Mouse (Mus musculus) embryonic stem cell, embryonic (primary cell): ENCODE results near the gene Oit1.

Experiments used
- CTCF ChIA-PET, 4 experiments: fragments of 300-600 bp in 2 of 4; fragments of 350-600 bp in 2 of 4; sonication (Branson Sonifier 250); formaldehyde crosslinking; loops; one replicate each; lab custom pipeline; 2022; ENCODE audit warnings: inconsistent platforms in 2 of 4; lab: Charles Lee
- POLR2A ChIA-PET, 4 experiments: fragments of 300-600 bp in 2 of 4; fragments of 350-600 bp in 2 of 4; sonication (Branson Sonifier 250); formaldehyde crosslinking; loops; one replicate each; lab custom pipeline; 2022; ENCODE audit warnings: antibody characterized with exemption in 4 of 4, inconsistent platforms in 1 of 4; lab: Charles Lee

The Oit1 gene

DNA sequence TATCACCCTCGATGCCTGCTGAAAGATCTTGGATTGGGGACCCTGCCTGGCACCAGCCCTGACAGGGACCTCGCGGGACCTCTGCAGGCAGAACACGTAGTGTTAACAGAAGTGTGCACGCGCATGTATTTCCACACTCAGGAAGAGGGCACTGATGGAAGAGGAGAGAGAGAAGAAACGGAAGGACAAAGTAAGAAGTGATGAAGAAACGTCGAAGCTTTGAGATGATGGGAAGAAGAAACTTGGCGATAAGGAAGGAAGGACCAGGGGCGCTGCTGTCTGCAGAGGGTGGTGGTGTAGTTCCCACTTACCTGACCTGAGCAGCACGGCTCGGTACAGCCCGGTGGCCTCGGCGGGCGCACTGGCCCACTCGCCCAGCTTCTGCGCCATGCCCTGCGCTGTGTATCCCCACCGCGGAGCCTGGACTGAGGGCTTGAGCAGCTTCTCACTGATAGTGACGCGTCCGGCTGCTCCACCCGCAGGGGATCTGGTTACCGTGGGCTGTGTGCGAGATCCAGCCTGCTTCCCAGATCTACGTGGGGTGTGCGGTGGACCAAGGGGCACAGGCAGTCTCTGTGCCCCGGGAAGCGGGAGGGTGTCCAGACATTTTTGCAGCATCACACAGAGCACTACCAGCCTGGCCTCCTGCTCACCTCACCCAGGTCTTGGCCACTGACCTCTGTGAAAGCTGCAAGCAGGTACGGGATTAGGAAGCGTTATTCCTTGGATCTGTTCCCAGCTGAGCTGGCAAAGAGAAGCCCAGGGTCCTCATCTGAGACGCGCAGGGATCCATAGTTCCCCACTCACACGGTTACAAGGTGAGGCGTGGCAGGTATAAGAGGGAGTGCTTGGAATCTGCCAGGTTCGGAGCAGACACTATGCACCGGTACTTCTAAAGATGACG lies 61.1 kb downstream of the Oit1 start, which contains the start of gene Fam107a:
Gene Fam107a (minus strand): TSS at position 830 of the 904 bp plus-strand sequence.
- ChIA-PET POLR2A (interaction anchor here in 2 of 4 experiments (0.7 to 2.0 kb wide), 5 partner anchors 11 to 154 kb away, joined by 3 to 7 read pairs (median 5); no protein-coding TSS in a partner anchor), CTCF (interaction anchor here (1.0 to 2.6 kb wide), 6 partner anchors 17 to 97 kb away, joined by 3 to 25 read pairs (median 7); no protein-coding TSS in a partner anchor)

GRCm38 (mm10) chr14:8316366-8317193 lies 62.0 kb downstream of the Oit1 start:
- POLR2A ChIA-PET: interaction anchor here in 3 of 4 experiments (0.6 to 2.0 kb wide), 12 partner anchors 10 to 362 kb away, joined by 3 to 7 read pairs (median 4); no protein-coding TSS in a partner anchor
- CTCF ChIA-PET: interaction anchor here (0.5 to 2.6 kb wide), 14 partner anchors 16 to 516 kb away, joined by 3 to 25 read pairs (median 6); partner anchors contain the start of gene Kctd6 (in 1 of the 4)

GRCm38 (mm10) chr14:8315169-8315568 lies 63.4 kb downstream of the Oit1 start:
- POLR2A ChIA-PET: interaction anchor here in 1 of 4 experiments (1.1 to 1.4 kb wide), 2 partner anchors 72 to 99 kb away, joined by 3 read pairs; no protein-coding TSS in a partner anchor
- CTCF ChIA-PET: interaction anchor here (0.6 to 2.1 kb wide), 10 partner anchors 15 to 514 kb away, joined by 3 to 25 read pairs (median 4); no protein-coding TSS in a partner anchor

DNA sequence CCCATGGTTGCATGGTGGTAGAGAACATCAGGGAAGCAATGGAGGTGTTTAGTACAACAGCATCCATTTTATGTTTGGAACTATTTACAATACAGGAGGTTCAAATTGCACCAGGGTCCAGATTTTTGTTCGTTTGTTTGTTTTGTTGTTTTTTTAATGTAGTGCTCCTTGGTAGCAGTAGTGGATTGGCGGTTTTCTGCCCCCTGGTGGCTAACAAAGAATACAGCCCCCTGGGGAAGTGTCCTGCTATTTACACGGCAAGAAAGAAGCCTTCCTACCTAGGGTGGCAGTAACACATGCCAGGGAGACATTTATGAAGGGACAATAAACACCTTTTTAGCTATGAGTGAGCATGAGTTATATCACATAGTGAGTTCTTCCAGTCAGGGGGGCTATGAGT lies 64.0 kb downstream of the Oit1 start:
- ChIA-PET CTCF (interaction anchor here (0.7 to 2.1 kb wide), 10 partner anchors 9 to 217 kb away, joined by 3 to 9 read pairs (median 4); no protein-coding TSS in a partner anchor), POLR2A (interaction anchor here in 3 of 4 experiments (0.6 to 1.4 kb wide), 5 partner anchors 10 to 151 kb away, joined by 3 to 4 read pairs (median 3); no protein-coding TSS in a partner anchor)

DNA sequence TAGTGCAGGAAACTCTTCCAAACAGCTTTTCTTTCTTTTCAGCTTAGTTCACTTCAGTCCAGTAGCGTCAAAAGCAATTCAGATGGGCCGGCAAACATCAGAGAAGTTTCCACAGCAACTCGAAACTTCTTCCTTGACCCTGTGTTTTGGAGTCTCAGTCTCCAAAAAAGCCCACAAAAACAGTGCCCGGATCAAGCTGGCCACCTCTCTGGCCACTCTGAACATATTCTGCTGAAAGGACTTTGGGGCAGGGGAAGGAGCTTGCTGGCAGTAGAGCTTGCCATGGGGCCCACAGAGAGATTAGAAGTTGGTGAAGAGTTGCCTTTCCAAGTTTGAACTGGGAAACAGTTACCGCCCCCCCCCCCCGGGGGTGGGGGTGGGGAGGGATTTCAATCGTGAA lies 64.7 kb downstream of the Oit1 start:
- CTCF ChIA-PET: interaction anchor here in 3 of 4 experiments (0.6 to 2.1 kb wide), 17 partner anchors 9 to 451 kb away, joined by 3 to 9 read pairs (median 3); no protein-coding TSS in a partner anchor
- POLR2A ChIA-PET: interaction anchor here in 2 of 4 experiments (0.6 to 1.2 kb wide), 3 partner anchors 10 to 14 kb away, joined by 3 to 4 read pairs (median 3); no protein-coding TSS in a partner anchor

DNA sequence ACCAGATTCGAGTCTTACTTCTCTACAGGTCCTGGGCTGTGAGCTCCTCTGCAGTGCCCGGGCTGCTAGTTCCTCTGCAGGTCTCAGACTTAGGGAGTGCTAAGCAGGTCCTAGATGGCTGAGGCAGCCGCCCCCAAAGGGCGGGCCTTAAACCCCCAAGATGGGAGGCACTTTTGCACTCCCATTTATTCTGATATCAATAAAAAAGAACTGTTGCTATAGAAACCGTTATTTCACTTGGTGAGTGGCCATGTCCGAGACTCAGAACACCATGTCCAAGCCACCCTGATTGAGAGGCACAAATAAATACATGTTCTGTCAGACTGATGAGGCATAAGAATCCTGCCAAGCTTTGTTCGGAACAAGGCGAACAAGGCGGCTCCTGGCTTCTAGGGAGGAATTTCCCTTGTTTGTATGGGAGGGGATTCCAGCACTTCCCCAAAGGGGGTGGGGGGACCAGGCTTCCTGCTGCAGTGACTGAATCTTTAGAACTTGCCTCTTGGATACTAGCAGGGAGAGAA lies 68.9 kb downstream of the Oit1 start:
- ChIA-PET CTCF (interaction anchor here in 3 of 4 experiments (0.8 to 3.1 kb wide), 3 partner anchors 9 to 10 kb away, joined by 3 to 20 read pairs (median 10); no protein-coding TSS in a partner anchor), POLR2A (interaction anchor here in 2 of 4 experiments (1.5 to 2.2 kb wide), 3 partner anchors 10 to 37 kb away, joined by 3 to 6 read pairs (median 6); no protein-coding TSS in a partner anchor)

GRCm38 (mm10) chr14:8308650-8309049 lies 69.9 kb downstream of the Oit1 start:
- ChIA-PET POLR2A (interaction anchor here in 2 of 4 experiments (1.5 to 2.2 kb wide), 3 partner anchors 9 to 38 kb away, joined by 3 to 6 read pairs (median 6); no protein-coding TSS in a partner anchor), CTCF (interaction anchor here (0.6 to 3.1 kb wide), 4 partner anchors 8 to 133 kb away, joined by 3 to 20 read pairs (median 6); no protein-coding TSS in a partner anchor)

DNA sequence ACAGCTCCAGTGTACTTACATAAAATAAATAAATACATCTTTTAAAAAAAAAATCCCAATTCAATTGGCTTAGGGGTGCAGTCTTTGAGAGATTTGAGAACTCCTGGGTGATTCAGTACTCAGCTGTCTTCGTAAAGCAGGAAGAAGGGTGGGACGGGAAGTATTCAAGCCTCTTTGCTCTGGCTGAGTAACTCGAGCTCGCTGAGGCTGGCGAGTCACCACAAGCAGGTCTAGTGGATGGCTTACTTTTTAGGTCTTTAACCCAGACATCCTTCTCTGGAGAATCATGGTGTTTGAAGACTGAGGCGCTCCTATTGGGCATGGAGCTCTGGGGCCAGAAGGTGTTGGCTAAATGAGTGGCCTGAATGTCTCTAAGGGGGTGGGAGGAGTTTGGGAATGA lies 71.7 kb downstream of the Oit1 start:
- POLR2A ChIA-PET: interaction anchor here in 3 of 4 experiments (0.7 to 1.4 kb wide), 4 partner anchors 10 to 174 kb away, joined by 3 to 6 read pairs (median 3); no protein-coding TSS in a partner anchor
- CTCF ChIA-PET: interaction anchor here in 3 of 4 experiments (1.0 to 1.4 kb wide), 4 partner anchors 9 to 93 kb away, joined by 3 to 4 read pairs (median 3); partner anchors contain the start of gene Kctd6 (in 1 of the 3)

GRCm38 (mm10) chr14:8305014-8305413 lies 73.5 kb downstream of the Oit1 start:
- ChIA-PET CTCF (interaction anchor here in 2 of 4 experiments (0.5 kb wide), 2 partner anchors 9 to 410 kb away, joined by 3 read pairs; no protein-coding TSS in a partner anchor), POLR2A (interaction anchor here in 1 of 4 experiments (1.2 kb wide), 1 partner anchor 58 kb away, joined by 3 read pairs; no protein-coding TSS in a partner anchor)

GRCm38 (mm10) chr14:8304082-8304481 lies 74.5 kb downstream of the Oit1 start:
- POLR2A ChIA-PET: interaction anchor here in 1 of 4 experiments (1.2 kb wide), 1 partner anchor 57 kb away, joined by 3 read pairs; no protein-coding TSS in a partner anchor
- CTCF ChIA-PET: interaction anchor here in 1 of 4 experiments (0.6 kb wide), 1 partner anchor 9 kb away, joined by 4 read pairs; no protein-coding TSS in a partner anchor

- ChIA-PET POLR2A (no interaction called here), CTCF (no interaction called here)
Observed at GRCm38 (mm10) chr14:8302687-8303086, 75.9 kb downstream of the Oit1 start.

DNA sequence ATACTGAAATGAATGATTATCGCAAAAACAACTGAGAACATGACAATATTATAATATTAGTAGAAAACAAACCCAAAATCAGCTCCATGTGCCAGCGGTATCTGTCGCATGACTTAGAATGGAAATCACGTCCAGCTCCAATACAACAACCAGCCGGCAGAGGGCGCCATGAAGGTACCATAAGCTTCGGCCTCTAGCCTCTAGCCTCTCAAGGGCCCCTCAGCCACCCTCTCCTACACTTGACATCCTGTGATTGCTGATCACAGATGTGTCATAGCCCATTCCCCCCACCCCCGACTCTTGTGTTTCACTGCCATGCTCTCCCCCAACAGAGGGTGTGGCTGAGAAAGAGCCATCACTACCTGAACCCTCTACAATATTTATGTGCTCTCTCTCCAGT lies 78.3 kb downstream of the Oit1 start:
- ChIA-PET POLR2A (interaction anchor here in 3 of 4 experiments (0.8 to 1.9 kb wide), 8 partner anchors 8 to 271 kb away, joined by 3 to 6 read pairs (median 4); no protein-coding TSS in a partner anchor), CTCF (interaction anchor here (0.5 to 2.6 kb wide), 41 partner anchors 9 to 442 kb away, joined by 3 to 27 read pairs (median 5); partner anchors contain the start of genes Fam107a (in 2 of the 4) and Kctd6 (in 2 of the 4))
